Mouse (Mus musculus) bone marrow, adult 2 months (tissue): Measurements from ENCODE around the gene C5ar1.

Source experiments
- CTCF ChIP-seq: fragments of 200-500 bp; IDR thresholded peaks from 2 replicates; pipeline ENCODE4 v1.5.1; 2011; ENCODE audit warnings: low read length, control low read depth; ENCODE audit not compliant: control insufficient read depth, insufficient read depth
- POLR2A ChIP-seq: fragments of 200-500 bp; IDR thresholded peaks from 2 replicates; pipeline ENCODE4 v1.6.1; 2011; ENCODE audit warnings: low read depth, mild to moderate bottlenecking, control low read depth, low read length, borderline replicate concordance; ENCODE audit not compliant: control insufficient read depth

GRCm38 (mm10) chr7:16296766-16297390 is 37.5 kb upstream of the C5ar1 start:
- TF ChIP-seq CTCF (peak; percentile 32; the same call in 1 of the 2 replicates), POLR2A (no peak)
